Mouse (Mus musculus) brown adipose tissue, adult 24 weeks (tissue): ENCODE results near the gene Ddc. TPM values are rescaled to one million over a fixed set of nuclear protein-coding genes. Genes with fewer than 3 reads are reported as not detected.

Experiments used
- H3K27ac ChIP-seq: fragments of 200-500 bp; replicated peaks from 2 replicates; pipeline ENCODE4 v1.5.1; 2012; ENCODE audit warnings: low read depth, mild to moderate bottlenecking, low read length
- H3K4me1 ChIP-seq: fragments of 200-500 bp; 2 replicates; pipeline ENCODE4 v1.6.1; 2012; ENCODE audit warnings: low read length, mixed read lengths; ENCODE audit not compliant: control insufficient read depth, insufficient read depth, insufficient read length
- H3K4me3 ChIP-seq: fragments of 200-500 bp; 2 replicates; pipeline ENCODE4 v1.5.1; 2012; ENCODE audit warnings: low read depth, mild to moderate bottlenecking, low read length, moderate library complexity; ENCODE audit not compliant: insufficient read depth
- polyA plus RNA-seq: library from polyadenylated mRNA; stranded (reverse); fragments of >200 nt; gene quantifications from 2 replicates; pipeline ENCODE4 v1.2.4, GENCODE M21; 2012; ENCODE audit not compliant: missing spikeins, insufficient read depth, insufficient read length

Ddc gene
- polyA plus RNA-seq, 1 experiment = not detected

- Histone ChIP-seq H3K27ac (no peak overlapping the region), H3K4me3 (no peak overlapping the region), H3K4me1 (no peaks in the 10 kb centered on the region)
Observed at GRCm38 (mm10) chr11:11890139-11890741, 7.7 kb downstream of the Ddc start.

- H3K4me1 ChIP-seq = no peaks in the 10 kb centered on the region
- no peak overlapping the region for H3K4me3 ChIP-seq
- H3K27ac ChIP-seq = no peak overlapping the region
Observed at GRCm38 (mm10) chr11:11888727-11889126, 9.2 kb downstream of the Ddc start.

- H3K4me3 ChIP-seq = no peak overlapping the region
- H3K4me1 ChIP-seq = no peaks in the 10 kb centered on the region
- H3K27ac ChIP-seq = no peak overlapping the region
Observed at GRCm38 (mm10) chr11:11888051-11888450, 9.9 kb downstream of the Ddc start.

GRCm38 (mm10) chr11:11886403-11886998 is 11.4 kb downstream of the Ddc start:
- H3K4me1 ChIP-seq = no peaks in the 10 kb centered on the region
- no peak overlapping the region for H3K27ac ChIP-seq
- H3K4me3 ChIP-seq = no peak overlapping the region

- Histone ChIP-seq H3K4me3 (no peak overlapping the region), H3K27ac (no peak overlapping the region), H3K4me1 (no peaks in the 10 kb centered on the region)
Observed at GRCm38 (mm10) chr11:11885921-11886320, 12.0 kb downstream of the Ddc start.

- Histone ChIP-seq H3K4me1 (no peaks in the 10 kb centered on the region), H3K27ac (no peak overlapping the region), H3K4me3 (no peak overlapping the region)
Observed at GRCm38 (mm10) chr11:11885246-11885643, 12.7 kb downstream of the Ddc start.

- Histone ChIP-seq H3K4me3 (no peak overlapping the region), H3K27ac (no peak overlapping the region), H3K4me1 (no peaks in the 10 kb centered on the region)
Observed at GRCm38 (mm10) chr11:11884533-11885245, 13.3 kb downstream of the Ddc start.

- Histone ChIP-seq H3K4me1 (no peaks in the 10 kb centered on the region), H3K4me3 (no peak overlapping the region), H3K27ac (no peak overlapping the region)
Observed at GRCm38 (mm10) chr11:11881783-11882155, 16.2 kb downstream of the Ddc start.

GRCm38 (mm10) chr11:11881026-11881782 is 16.7 kb downstream of the Ddc start:
- Histone ChIP-seq H3K4me3 (no peak overlapping the region), H3K27ac (no peak overlapping the region), H3K4me1 (no peaks in the 10 kb centered on the region)

GRCm38 (mm10) chr11:11880351-11880750 is 17.6 kb downstream of the Ddc start:
- Histone ChIP-seq H3K27ac (no peak overlapping the region), H3K4me3 (no peak overlapping the region), H3K4me1 (no peaks in the 10 kb centered on the region)

GRCm38 (mm10) chr11:11879699-11880002 is 18.3 kb downstream of the Ddc start:
- Histone ChIP-seq H3K4me1 (no peaks in the 10 kb centered on the region), H3K27ac (no peak overlapping the region), H3K4me3 (no peak overlapping the region)

- Histone ChIP-seq H3K27ac (no peak overlapping the region; the same call in 1 of the 2 replicates), H3K4me3 (no peak overlapping the region), H3K4me1 (no peaks in the 10 kb centered on the region)
Observed at GRCm38 (mm10) chr11:11878981-11879698, 18.8 kb downstream of the Ddc start.

GRCm38 (mm10) chr11:11878278-11878980 is 19.5 kb downstream of the Ddc start:
- no peaks in the 10 kb centered on the region for H3K4me1 ChIP-seq

GRCm38 (mm10) chr11:11877891-11878277 is 20.1 kb downstream of the Ddc start:
- Histone ChIP-seq H3K27ac (no peak overlapping the region), H3K4me1 (no peaks in the 10 kb centered on the region), H3K4me3 (no peak overlapping the region)

More at GRCm38 (mm10) chr11:11878278-11878980, 19.5 kb downstream of the Ddc start:
- Histone ChIP-seq H3K27ac (no peak overlapping the region; the same call in 1 of the 2 replicates), H3K4me3 (no peak overlapping the region)
